Mouse (Mus musculus) gastrocnemius, adult 2 months (tissue): ENCODE measurements around the gene Clock. TPM values are rescaled to one million over a fixed set of nuclear protein-coding genes. Genes with fewer than 3 reads are reported as not detected.

Experiments
- DNase-seq: peaks from one replicate; pipeline ENCODE4 v3.0.0; 2022
- H3K27ac ChIP-seq: fragments of 200-600 bp; 2 replicates; pipeline ENCODE4 v1.8.1; 2022; ENCODE audit warnings: mild to moderate bottlenecking
- H3K4me3 ChIP-seq: fragments of 200-600 bp; 2 replicates; pipeline ENCODE4 v1.8.1; 2022; ENCODE audit warnings: mild to moderate bottlenecking, moderate library complexity
- CTCF ChIP-seq: fragments of 200-600 bp; IDR thresholded peaks from 2 replicates; pipeline ENCODE4 v1.8.1; 2022; ENCODE audit warnings: antibody characterized with exemption, mild to moderate bottlenecking, moderate library complexity
- intact Hi-C: fragments of 180-260 bp; cut with DNase I; formaldehyde crosslinking; loops from one replicate; pipeline ENCODE4 v1.15.1; 2025
- total RNA-seq, 2 experiments: library from RNA; stranded (reverse); gene quantifications; 2 replicates each; pipeline ENCODE4 v1.2.3; 2021

Clock gene
- total RNA-seq, 2 experiments from 2014 or later, result 20.4 to 32.5 TPM

DNA sequence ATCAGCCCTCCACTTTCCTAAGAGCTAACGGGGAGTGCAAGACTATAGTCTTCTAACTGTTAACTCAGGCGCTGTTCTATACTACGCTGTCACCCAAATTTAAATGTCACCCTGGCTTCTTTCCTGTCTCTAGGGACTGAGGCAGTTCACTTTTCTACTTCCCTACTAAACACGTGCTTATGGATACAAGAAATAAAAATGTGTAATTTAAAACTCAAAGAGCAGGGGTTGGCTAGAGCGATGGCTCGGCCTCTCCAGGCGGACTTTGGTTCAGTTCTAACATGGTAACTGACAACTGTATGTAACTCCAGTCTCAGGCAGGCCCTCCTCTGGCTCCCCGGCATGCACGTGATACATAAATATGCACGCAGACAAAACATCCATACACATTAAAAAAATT, 60.2 kb downstream of the Clock start:
- Histone ChIP-seq H3K27ac (no peak overlapping the region), H3K4me3 (no peak overlapping the region)
- no peak for TF ChIP-seq CTCF
- no peak for DNase-seq
- intact Hi-C loops, result no loop called here

GRCm38 (mm10) chr5:76243929-76244328, 60.7 kb downstream of the Clock start:
- H3K4me3 ChIP-seq, result no peak overlapping the region
- intact Hi-C loops, result no loop called here
- H3K27ac ChIP-seq, result no peak overlapping the region
- no peak for DNase-seq
- no peak for TF ChIP-seq CTCF

GRCm38 (mm10) chr5:76243274-76243673, 61.3 kb downstream of the Clock start:
- Histone ChIP-seq H3K27ac (no peak overlapping the region), H3K4me3 (no peak overlapping the region)
- DNase-seq, result no peak
- intact Hi-C loops, result no loop called here
- TF ChIP-seq CTCF, result no peak

GRCm38 (mm10) chr5:76231171-76231855, 73.3 kb downstream of the Clock start:
- intact Hi-C loops, result no loop called here
- no peak for TF ChIP-seq CTCF

GRCm38 (mm10) chr5:76216691-76217090, 87.9 kb downstream of the Clock start:
- DNase-seq, result no peak
- no peak overlapping the region for H3K4me3 ChIP-seq
- intact Hi-C loops, result no loop called here
- no peak for TF ChIP-seq CTCF
- H3K27ac ChIP-seq, result peak overlapping the region; percentile 20

More at GRCm38 (mm10) chr5:76231171-76231855, 73.3 kb downstream of the Clock start:
- no peak for DNase-seq
- Histone ChIP-seq H3K27ac (no peak overlapping the region), H3K4me3 (no peak overlapping the region)

- H3K4me3 ChIP-seq, result no peak overlapping the region
- DNase-seq, result no peak
- TF ChIP-seq CTCF, result no peak
- intact Hi-C loops, result no loop called here
- no peak overlapping the region for H3K27ac ChIP-seq
These were observed 96.5 kb downstream of the Clock start for GRCm38 (mm10) chr5:76208066-76208465.

GRCm38 (mm10) chr5:76205886-76206285, 98.7 kb downstream of the Clock start:
- no peak overlapping the region for H3K27ac ChIP-seq
- intact Hi-C loops, result no loop called here
- H3K4me3 ChIP-seq, result no peak overlapping the region
- no peak for TF ChIP-seq CTCF
- no peak for DNase-seq

DNA sequence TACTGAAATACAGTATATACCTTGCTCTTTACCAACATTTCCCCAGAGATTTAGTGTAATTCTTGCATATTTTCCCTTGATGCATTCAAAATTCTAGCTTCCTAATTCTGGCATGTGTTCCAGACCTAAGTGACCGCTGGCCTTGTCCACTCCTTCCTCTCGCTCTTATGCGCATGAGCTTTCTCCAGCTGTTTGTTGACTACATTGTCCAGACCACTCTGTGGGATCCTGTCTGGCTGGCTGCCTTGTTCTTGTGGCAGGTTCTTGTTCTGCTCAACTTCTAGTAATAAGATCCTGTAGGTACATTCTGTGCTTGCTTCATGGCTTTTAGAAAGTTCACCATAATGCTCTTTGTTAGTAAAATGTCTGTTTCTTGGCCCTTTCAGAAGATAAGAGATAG, 101.4 kb downstream of the Clock start:
- Histone ChIP-seq H3K27ac (no peak overlapping the region; the same call in 1 of the 2 replicates), H3K4me3 (no peak overlapping the region)
- intact Hi-C loops, result no loop called here
- DNase-seq, result no peak
- TF ChIP-seq CTCF, result no peak

DNA sequence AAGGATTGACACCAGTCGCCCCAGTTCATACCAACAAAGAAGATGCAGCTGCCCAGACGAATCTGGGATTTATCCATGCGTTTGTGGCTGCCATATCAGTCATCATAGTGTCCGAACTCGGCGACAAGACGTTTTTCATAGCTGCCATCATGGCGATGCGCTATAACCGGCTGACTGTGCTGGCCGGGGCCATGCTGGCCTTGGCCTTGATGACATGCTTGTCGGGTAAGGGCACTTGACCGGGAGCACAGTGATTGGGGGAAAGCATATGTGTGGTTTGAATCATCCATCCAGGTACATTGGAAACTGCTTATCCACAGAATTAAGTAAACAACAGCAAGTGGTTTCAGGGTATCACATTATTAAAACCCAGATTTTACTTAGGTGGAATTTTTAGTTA, 105.2 kb downstream of the Clock start:
- no peak overlapping the region for H3K27ac ChIP-seq
- no peak for DNase-seq
- no peak for TF ChIP-seq CTCF
- H3K4me3 ChIP-seq, result no peak overlapping the region
- intact Hi-C loops, result no loop called here

- no peak for DNase-seq
- Histone ChIP-seq H3K4me3 (no peak overlapping the region), H3K27ac (no peak overlapping the region)
- intact Hi-C loops, result no loop called here
- no peak for TF ChIP-seq CTCF
These were observed 110.1 kb downstream of the Clock start for GRCm38 (mm10) chr5:76194377-76194945.

DNA sequence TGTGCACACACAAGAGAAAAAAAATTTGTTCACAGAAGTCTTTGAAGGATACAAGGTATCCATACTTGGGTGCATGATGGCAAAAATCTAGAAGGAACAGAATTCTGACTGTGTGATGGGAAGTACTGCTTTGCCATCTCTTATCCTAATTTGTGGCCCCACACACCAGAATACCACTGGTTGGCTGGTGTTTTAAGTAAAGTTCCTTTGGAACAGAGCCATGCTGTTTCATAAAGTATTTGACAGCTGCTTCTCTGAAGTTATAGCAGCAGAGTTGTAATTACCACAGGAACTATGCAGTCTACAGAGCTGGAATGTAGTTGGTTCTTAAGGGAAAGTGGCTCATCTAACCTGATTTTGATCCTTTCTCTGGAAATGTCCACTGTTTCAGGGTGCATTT, 111.5 kb downstream of the Clock start:
- intact Hi-C loops, result loop anchor here (2.0 kb wide), 1 partner anchor 46 kb away; no protein-coding TSS in a partner anchor
- DNase-seq, result no peak
- H3K4me3 ChIP-seq, result no peak overlapping the region
- no peak for TF ChIP-seq CTCF
- no peak overlapping the region; the same call in 1 of the 2 replicates for H3K27ac ChIP-seq

DNA sequence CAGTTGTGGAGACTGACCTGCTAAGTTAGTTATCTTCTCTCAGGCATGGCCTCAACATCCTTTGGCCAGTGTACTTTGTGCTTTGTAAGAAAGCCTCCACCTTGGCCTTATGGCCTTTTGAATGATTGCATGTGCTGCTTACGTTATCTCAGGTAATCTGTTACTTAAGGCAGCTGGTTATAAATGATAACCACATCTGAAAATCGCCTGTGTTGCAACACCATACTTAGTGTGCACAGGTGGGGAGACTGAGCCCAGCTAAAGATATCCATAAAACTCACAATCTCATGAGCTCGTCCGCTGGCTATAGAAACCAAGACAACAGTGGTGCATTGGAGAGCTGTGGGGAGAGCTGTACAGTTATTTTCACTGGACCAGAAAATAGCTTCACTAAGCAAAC, 114.0 kb downstream of the Clock start:
- intact Hi-C loops, result no loop called here
- no peak for DNase-seq
- Histone ChIP-seq H3K27ac (no peak overlapping the region), H3K4me3 (no peak overlapping the region)
- no peak for TF ChIP-seq CTCF

- no peak for TF ChIP-seq CTCF
- intact Hi-C loops, result no loop called here
- no peak overlapping the region for H3K27ac ChIP-seq
These were observed 116.7 kb downstream of the Clock start for GRCm38 (mm10) chr5:76187885-76188284.

More at GRCm38 (mm10) chr5:76187885-76188284, 116.7 kb downstream of the Clock start:
- no peak overlapping the region for H3K4me3 ChIP-seq
- DNase-seq, result no peak
